Mouse (Mus musculus): Measurements from ENCODE around the gene Bptf.

- no peak for TF ChIP-seq POLR2A (IDR thresholded peaks at IDR 0.05; ENCODE audit: control insufficient read depth, low read depth, low read length)
- no peak for TF ChIP-seq CTCF (IDR thresholded peaks at IDR 0.05; ENCODE audit: control insufficient read depth, insufficient read depth, insufficient replicate concordance, low read depth, low read length)
Observed at GRCm38 (mm10) chr11:107043361-107043760, 88.6 kb downstream of the Bptf start.
